Mouse (Mus musculus): Measurements from ENCODE around the gene Pygo2.

Pygo2 gene

GRCm38 (mm10) chr3:89456726-89457665 lies 27.0 kb downstream of the Pygo2 start:
- peak; percentile 74 for DNase-seq (ENCODE audit: low spot score)

- no peak for DNase-seq (ENCODE audit: low spot score)
These were observed 28.5 kb downstream of the Pygo2 start for GRCm38 (mm10) chr3:89458372-89458964.

GRCm38 (mm10) chr3:89458965-89459807 lies 29.2 kb downstream of the Pygo2 start:
- peak; percentile 94 for DNase-seq (ENCODE audit: low spot score)

GRCm38 (mm10) chr3:89468268-89468667 lies 38.3 kb downstream of the Pygo2 start:
- no peak for DNase-seq (ENCODE audit: low spot score)

- no peak for DNase-seq (ENCODE audit: low spot score)
These were observed 42.3 kb downstream of the Pygo2 start for GRCm38 (mm10) chr3:89472280-89472679.

- no peak for DNase-seq (ENCODE audit: low spot score)
These were observed 43.8 kb downstream of the Pygo2 start for GRCm38 (mm10) chr3:89473838-89474237.

- DNase-seq (ENCODE audit: low spot score), result no peak
These were observed 49.0 kb downstream of the Pygo2 start for GRCm38 (mm10) chr3:89479055-89479454.

- DNase-seq (ENCODE audit: low spot score), result no peak
These were observed 51.5 kb downstream of the Pygo2 start for GRCm38 (mm10) chr3:89481488-89481887.

- no peak for DNase-seq (ENCODE audit: low spot score)
These were observed 52.2 kb downstream of the Pygo2 start for GRCm38 (mm10) chr3:89482249-89482648.

All from urinary bladder, postnatal 25 days (tissue).